Mouse (Mus musculus): ENCODE measurements around the gene Slc30a5.
"Not testable (repeated sequence)": the region's sequence is repeated elsewhere in the genome, so short reads cannot be mapped to it uniquely, and the experiment has no call there.

DNA sequence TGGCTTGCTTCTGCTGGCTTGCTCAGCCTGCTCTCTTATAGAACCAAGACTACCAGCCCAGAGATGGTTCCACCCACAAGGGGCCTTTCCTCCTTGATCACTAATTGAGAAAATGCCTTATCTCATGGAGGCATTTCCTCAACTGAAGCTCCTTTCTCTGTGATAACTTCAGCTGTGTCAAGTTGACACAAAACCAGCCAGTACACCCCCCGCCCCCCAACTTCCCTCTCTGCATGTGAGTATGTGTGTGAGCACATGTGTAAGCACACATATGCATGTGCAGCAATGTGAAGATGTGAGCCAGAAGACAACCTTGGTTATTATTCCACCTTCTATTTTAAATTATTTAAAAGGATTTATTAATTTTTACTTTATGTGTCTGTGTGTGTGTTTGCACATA is 30.7 kb upstream of the Slc30a5 start:
- not testable (repeated sequence) for TF ChIP-seq CTCF (IDR thresholded peaks at IDR 0.05 in 2 of 3, conservative IDR thresholded peaks at IDR 0.05 in 1 of 3; ENCODE audit: control insufficient read depth in 1 of 3, insufficient read depth in 1 of 3, low read depth in 2 of 3, low read length in 3 of 3, poor library complexity in 1 of 3, severe bottlenecking in 1 of 3); CHD1 (IDR thresholded peaks at IDR 0.05; ENCODE audit: low read depth, low read length); RAD21 (IDR thresholded peaks at IDR 0.05; ENCODE audit: low read depth, low read length); UBTF (IDR thresholded peaks at IDR 0.05; ENCODE audit: borderline replicate concordance, insufficient read depth, low read depth, low read length); POLR2A (IDR thresholded peaks at IDR 0.05; ENCODE audit: control insufficient read depth in 1 of 2, insufficient read depth in 1 of 2, low read depth in 1 of 2, low read length in 2 of 2, poor library complexity in 1 of 2); NELFE (IDR thresholded peaks at IDR 0.05; ENCODE audit: low read depth, low read length); MEF2A (IDR thresholded peaks at IDR 0.05; ENCODE audit: extremely low read depth, insufficient replicate concordance, low read depth, low read length, poor library complexity, severe bottlenecking); POLR2AphosphoS5 (IDR thresholded peaks at IDR 0.05; ENCODE audit: borderline replicate concordance, low read depth, low read length)
- TF ChIP-seq EP300 (IDR thresholded peaks at IDR 0.05; ENCODE audit: low read depth in 1 of 2, low read length in 2 of 2) (peak; percentile 72 to 83), SIN3A (IDR thresholded peaks at IDR 0.05; ENCODE audit: low read length) (peak; percentile 70), CHD2 (IDR thresholded peaks at IDR 0.05; ENCODE audit: low read length) (peak; percentile 23; the same call in 1 of the 2 replicates)
